Mouse (Mus musculus): ENCODE results near the gene Tmem52b. TPM values are rescaled to one million over a fixed set of nuclear protein-coding genes. Genes with fewer than 3 reads are reported as not detected.

Gene Tmem52b
- total RNA-seq, 2 experiments from 2014 or later = 0.12 TPM; not detected in 1

Other genes starting within 250 kb of the Tmem52b start
- gene Cd69, start 237.1 kb upstream of the Tmem52b start, total RNA-seq (2015) = 128 and 146 TPM in 2 replicates
- 109 and 150 TPM in 2 replicates for gene Cd69, start 237.1 kb upstream of the Tmem52b start, total RNA-seq (2017)
- gene 4922502D21Rik, start 180.8 kb upstream of the Tmem52b start, total RNA-seq (2015) = 0.42 TPM in 1 of 2 replicates, not detected in the other
- gene 4922502D21Rik, start 180.8 kb upstream of the Tmem52b start, total RNA-seq (2017) = 0.34 TPM in 1 of 2 replicates, not detected in the other
- gene Clec12a, start 169.9 kb upstream of the Tmem52b start, total RNA-seq (2015) = 726 and 820 TPM in 2 replicates
- 640 and 745 TPM in 2 replicates for gene Clec12a, start 169.9 kb upstream of the Tmem52b start, total RNA-seq (2017)
- gene Clec12b, start 126.7 kb upstream of the Tmem52b start, total RNA-seq (2015) = not detected in 2 replicates
- not detected in 2 replicates for gene Clec12b, start 126.7 kb upstream of the Tmem52b start, total RNA-seq (2017)
- 0.17 and 0.22 TPM in 2 replicates for gene Clec1b, start 115.3 kb upstream of the Tmem52b start, total RNA-seq (2015)
- gene Clec1b, start 115.3 kb upstream of the Tmem52b start, total RNA-seq (2017) = 0.17 and 0.42 TPM in 2 replicates
- gene Clec9a, start 103.7 kb upstream of the Tmem52b start, total RNA-seq (2015) = 5.2 and 6.3 TPM in 2 replicates
- gene Clec9a, start 103.7 kb upstream of the Tmem52b start, total RNA-seq (2017) = 2.0 and 3.4 TPM in 2 replicates
- gene Clec1a, start 60.6 kb upstream of the Tmem52b start, total RNA-seq (2015) = 0.12 TPM in 1 of 2 replicates, not detected in the other
- gene Clec1a, start 60.6 kb upstream of the Tmem52b start, total RNA-seq (2017) = 0.12 and 0.78 TPM in 2 replicates
- gene Olr1, start 5.4 kb upstream of the Tmem52b start, total RNA-seq (2015) = 31.6 and 33.4 TPM in 2 replicates
- gene Olr1, start 5.4 kb upstream of the Tmem52b start, total RNA-seq (2017) = 17.3 and 51.7 TPM in 2 replicates
- gene Gabarapl1, start 20.6 kb downstream of the Tmem52b start, total RNA-seq (2015) = 19.0 and 19.4 TPM in 2 replicates
- gene Gabarapl1, start 20.6 kb downstream of the Tmem52b start, total RNA-seq (2017) = 45.5 and 62.8 TPM in 2 replicates
- 0.49 TPM in 1 of 2 replicates, not detected in the other for gene Klre1, start 65.3 kb downstream of the Tmem52b start, total RNA-seq (2015)
- gene Klre1, start 65.3 kb downstream of the Tmem52b start, total RNA-seq (2017) = not detected in 2 replicates
- gene Klrd1, start 79.2 kb downstream of the Tmem52b start, total RNA-seq (2015) = 0.78 TPM in 1 of 2 replicates, not detected in the other
- 2.3 and 2.5 TPM in 2 replicates for gene Klrd1, start 79.2 kb downstream of the Tmem52b start, total RNA-seq (2017)
- gene Klrk1, start 111.3 kb downstream of the Tmem52b start, total RNA-seq (2015) = 5.7 and 8.2 TPM in 2 replicates
- 11.8 and 12.2 TPM in 2 replicates for gene Klrk1, start 111.3 kb downstream of the Tmem52b start, total RNA-seq (2017)
- gene Klrc3, start 130.8 kb downstream of the Tmem52b start, total RNA-seq (2015) = not detected in 2 replicates
- gene Klrc3, start 130.8 kb downstream of the Tmem52b start, total RNA-seq (2017) = not detected in 2 replicates
- gene Klrc2, start 148.1 kb downstream of the Tmem52b start, total RNA-seq (2015) = not detected in 2 replicates
- gene Klrc2, start 148.1 kb downstream of the Tmem52b start, total RNA-seq (2017) = not detected in 2 replicates
- 0.17 and 0.44 TPM in 2 replicates for gene Klrc1, start 166.4 kb downstream of the Tmem52b start, total RNA-seq (2015)
- gene Klrc1, start 166.4 kb downstream of the Tmem52b start, total RNA-seq (2017) = 0.87 TPM in 1 of 2 replicates, not detected in the other
- not detected in 2 replicates for gene Klri1, start 204.6 kb downstream of the Tmem52b start, total RNA-seq (2015)
- gene Klri1, start 204.6 kb downstream of the Tmem52b start, total RNA-seq (2017) = not detected in 2 replicates
- gene Klri2, start 227.9 kb downstream of the Tmem52b start, total RNA-seq (2015) = 0.15 TPM in 1 of 2 replicates, not detected in the other
- under 0.01 TPM in 1 of 2 replicates, not detected in the other for gene Klri2, start 227.9 kb downstream of the Tmem52b start, total RNA-seq (2017)